Mouse (Mus musculus) hindbrain, embryonic 12.5 days (tissue): Measurements from ENCODE around the gene Meis1. TPM values are rescaled to one million over a fixed set of nuclear protein-coding genes. Genes with fewer than 3 reads are reported as not detected.

Experiments
- ATAC-seq: fragments of 200-750 bp; cut with Nextera tagmentation; 2 replicates; pipeline ENCODE4 v1.8.0; 2017; ENCODE audit warnings: moderate TSS enrichment; ENCODE audit not compliant: low FRiP score
- H3K27ac ChIP-seq: fragments of 300-500 bp; sonication (generic); 2 replicates; pipeline ENCODE4 v1.5.1; 2016; ENCODE audit warnings: mild to moderate bottlenecking
- H3K27me3 ChIP-seq: fragments of 300-500 bp; sonication (generic); 2 replicates; pipeline ENCODE4 v1.6.1; 2016; ENCODE audit warnings: mild to moderate bottlenecking
- H3K36me3 ChIP-seq: fragments of 300-500 bp; sonication (generic); 2 replicates; pipeline ENCODE4 v1.6.1; 2016; ENCODE audit warnings: mild to moderate bottlenecking
- H3K4me1 ChIP-seq: fragments of 300-500 bp; sonication (generic); 2 replicates; pipeline ENCODE4 v1.6.1; 2016
- H3K4me2 ChIP-seq: fragments of 300-500 bp; sonication (generic); replicated peaks from 2 replicates; pipeline ENCODE4 v1.6.1; 2016; ENCODE audit warnings: mild to moderate bottlenecking
- H3K4me3 ChIP-seq: fragments of 300-500 bp; sonication (generic); 2 replicates; pipeline ENCODE4 v1.5.1; 2016; ENCODE audit warnings: mild to moderate bottlenecking
- H3K9ac ChIP-seq: fragments of 300-500 bp; sonication (generic); 2 replicates; pipeline ENCODE4 v1.6.1; 2016; ENCODE audit warnings: mild to moderate bottlenecking, moderate library complexity
- H3K9me3 ChIP-seq: fragments of 300-500 bp; sonication (generic); replicated peaks from 2 replicates; pipeline ENCODE4 v1.6.1; 2016; ENCODE audit warnings: mild to moderate bottlenecking
- WGBS: fragments of 180-500 bp; shearing (Covaris S2); methylation state at CpG from one replicate; pipeline ENCODE4 v1.1.7; 2016; 5-methylcytosine and 5-hydroxymethylcytosine counted together
- polyA plus RNA-seq: library from polyadenylated mRNA; unstranded; fragments of >200 nt; fragmentation: Nextera tagmentation; extraction: Ambion mirVana; gene quantifications from 2 replicates; pipeline ENCODE4 v1.2.1, GENCODE M21; 2016

The Meis1 gene
- polyA plus RNA-seq, 1 experiment from 2014 or later, result 173 TPM

GRCm38 (mm10) chr11:18905431-18905830 lies 113.4 kb downstream of the Meis1 start:
- 92% methylated on average over 1 of the region's 1 CpGs for WGBS
- H3K27me3 ChIP-seq, result no peaks in the 10 kb centered on the region
- ATAC-seq, result no peak

DNA sequence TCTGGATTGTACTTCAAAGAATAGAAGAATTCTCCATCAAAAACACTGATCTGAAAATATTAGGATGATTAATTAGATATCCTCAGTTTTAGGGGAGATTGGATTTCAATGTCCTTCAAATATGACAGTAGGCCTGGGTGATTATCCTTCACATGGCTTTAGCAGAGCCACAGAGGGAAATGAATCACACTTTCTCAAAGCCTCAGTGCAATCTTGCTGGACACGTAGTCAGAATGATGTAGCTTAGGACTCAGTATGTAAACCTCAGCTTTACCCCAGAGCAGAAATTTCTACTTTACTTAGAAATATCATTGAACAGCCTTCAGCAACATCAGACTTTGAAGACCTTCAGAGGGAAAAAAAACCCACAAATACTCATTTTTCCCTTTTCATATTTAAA lies 113.9 kb downstream of the Meis1 start:
- H3K4me2 ChIP-seq, result no peak overlapping the region
- no peak for ATAC-seq
- no peaks in the 10 kb centered on the region for H3K9me3 ChIP-seq
- no peak overlapping the region for H3K4me3 ChIP-seq
- no peak overlapping the region for H3K9ac ChIP-seq
- H3K4me1 ChIP-seq, result 0 out of 2 replicates have a peak, but pooled peaks cover 5% of the 10 kb centered on the region
- WGBS, result 90% methylated on average over 1 of the region's 1 CpGs
- H3K36me3 ChIP-seq, result peaks cover 4% of the 10 kb centered on the region; the same call in 1 of the 2 replicates
- H3K27ac ChIP-seq, result no peak overlapping the region
- no peaks in the 10 kb centered on the region for H3K27me3 ChIP-seq

More at GRCm38 (mm10) chr11:18905431-18905830, 113.4 kb downstream of the Meis1 start:
- H3K27ac ChIP-seq, result no peak overlapping the region
- H3K4me2 ChIP-seq, result no peak overlapping the region
- H3K9ac ChIP-seq, result no peak overlapping the region
- H3K36me3 ChIP-seq, result peaks cover 4% of the 10 kb centered on the region; the same call in 1 of the 2 replicates
- H3K4me1 ChIP-seq, result 0 out of 2 replicates have a peak, but pooled peaks cover 5% of the 10 kb centered on the region
- no peak overlapping the region for H3K4me3 ChIP-seq
- no peaks in the 10 kb centered on the region for H3K9me3 ChIP-seq

DNA sequence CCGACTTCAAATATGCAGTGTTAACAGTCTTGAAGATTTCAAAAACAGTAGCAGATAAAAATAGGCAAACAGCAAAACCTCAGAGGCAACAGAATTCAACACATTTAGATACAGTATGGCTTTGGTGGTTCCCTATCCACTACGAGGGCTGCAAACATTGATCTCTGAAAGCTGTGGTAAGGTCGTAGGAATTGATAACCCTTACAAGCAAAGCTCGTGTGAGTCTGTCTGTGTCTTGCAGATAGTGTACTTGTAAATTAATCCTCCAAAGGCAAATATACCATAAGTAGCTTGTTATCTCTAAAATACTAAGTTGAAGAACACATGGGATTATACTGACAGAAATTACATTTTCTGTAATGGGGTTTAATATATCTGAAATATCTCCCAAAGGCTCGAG lies 114.5 kb downstream of the Meis1 start:
- WGBS, result 84% methylated on average over 5 of the region's 5 CpGs
- Histone ChIP-seq H3K4me2 (no peak overlapping the region), H3K4me1 (0 out of 2 replicates have a peak, but pooled peaks cover 5% of the 10 kb centered on the region), H3K9ac (no peak overlapping the region), H3K27me3 (no peaks in the 10 kb centered on the region), H3K27ac (no peak overlapping the region), H3K4me3 (no peak overlapping the region), H3K36me3 (peaks cover 4% of the 10 kb centered on the region; the same call in 1 of the 2 replicates), H3K9me3 (no peaks in the 10 kb centered on the region)
- no peak for ATAC-seq

DNA sequence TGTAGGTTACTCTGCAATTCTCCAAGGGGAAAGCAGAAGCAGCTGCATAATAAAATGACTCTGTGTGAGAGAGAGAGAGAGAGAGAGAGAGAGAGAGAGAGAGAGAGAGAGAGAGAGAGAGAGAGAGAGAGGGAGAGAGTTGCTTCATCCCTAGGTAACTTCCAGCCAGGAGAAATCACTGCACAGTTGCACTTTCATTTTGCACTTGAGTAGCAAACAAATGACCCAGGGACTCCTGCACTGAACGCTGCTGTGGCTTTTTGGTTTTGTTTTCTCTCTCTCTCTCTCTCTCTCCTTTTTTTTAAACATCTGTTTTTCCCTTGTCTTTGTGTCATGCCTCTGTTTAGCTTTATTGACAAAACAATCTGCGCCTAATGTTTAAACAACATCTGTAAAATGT lies 118.3 kb downstream of the Meis1 start:
- Histone ChIP-seq H3K4me2 (no peak overlapping the region), H3K27ac (no peak overlapping the region), H3K4me3 (no peak overlapping the region), H3K9me3 (no peaks in the 10 kb centered on the region), H3K9ac (no peak overlapping the region; the same call in 1 of the 2 replicates), H3K27me3 (no peaks in the 10 kb centered on the region), H3K4me1 (peaks cover 13% of the 10 kb centered on the region), H3K36me3 (peaks cover 3% of the 10 kb centered on the region; the same call in 1 of the 2 replicates)
- no peak for ATAC-seq
- 44% methylated on average over 2 of the region's 2 CpGs for WGBS

GRCm38 (mm10) chr11:18898862-18899261 lies 119.9 kb downstream of the Meis1 start:
- 67% methylated on average over 4 of the region's 4 CpGs for WGBS
- peaks cover 3% of the 10 kb centered on the region; the same call in 1 of the 2 replicates for H3K36me3 ChIP-seq
- H3K4me3 ChIP-seq, result no peak overlapping the region
- H3K9me3 ChIP-seq, result no peaks in the 10 kb centered on the region
- H3K4me2 ChIP-seq, result no peak overlapping the region
- H3K27ac ChIP-seq, result no peak overlapping the region
- H3K9ac ChIP-seq, result no peak overlapping the region
- ATAC-seq, result no peak
- H3K4me1 ChIP-seq, result peaks cover 13% of the 10 kb centered on the region
- no peaks in the 10 kb centered on the region for H3K27me3 ChIP-seq

GRCm38 (mm10) chr11:18897921-18898646 lies 120.7 kb downstream of the Meis1 start:
- Histone ChIP-seq H3K4me2 (no peak overlapping the region), H3K36me3 (peaks cover 8% of the 10 kb centered on the region), H3K27ac (peak overlapping the region; percentile 32; the same call in 1 of the 2 replicates), H3K27me3 (no peaks in the 10 kb centered on the region), H3K9me3 (no peaks in the 10 kb centered on the region), H3K9ac (no peak overlapping the region), H3K4me1 (peaks cover 13% of the 10 kb centered on the region), H3K4me3 (no peak overlapping the region)
- ATAC-seq, result no peak
- WGBS, result 53% methylated on average over 7 of the region's 7 CpGs

- Histone ChIP-seq H3K9ac (no peak overlapping the region), H3K4me1 (peaks cover 13% of the 10 kb centered on the region), H3K27me3 (no peaks in the 10 kb centered on the region), H3K4me2 (no peak overlapping the region), H3K4me3 (no peak overlapping the region), H3K9me3 (no peaks in the 10 kb centered on the region), H3K27ac (no peak overlapping the region), H3K36me3 (peaks cover 8% of the 10 kb centered on the region)
- WGBS, result 89% methylated on average over 2 of the region's 2 CpGs
- ATAC-seq, result no peak
These were observed 121.5 kb downstream of the Meis1 start for GRCm38 (mm10) chr11:18897250-18897649.

- Histone ChIP-seq H3K4me1 (no peaks in the 10 kb centered on the region), H3K4me2 (no peak overlapping the region), H3K9ac (no peak overlapping the region), H3K27ac (no peak overlapping the region), H3K27me3 (no peaks in the 10 kb centered on the region), H3K9me3 (no peaks in the 10 kb centered on the region), H3K4me3 (no peak overlapping the region), H3K36me3 (peaks cover 13% of the 10 kb centered on the region)
- 53% methylated on average over 2 of the region's 2 CpGs for WGBS
- no peak for ATAC-seq
These were observed 126.3 kb downstream of the Meis1 start for GRCm38 (mm10) chr11:18892470-18892869.

DNA sequence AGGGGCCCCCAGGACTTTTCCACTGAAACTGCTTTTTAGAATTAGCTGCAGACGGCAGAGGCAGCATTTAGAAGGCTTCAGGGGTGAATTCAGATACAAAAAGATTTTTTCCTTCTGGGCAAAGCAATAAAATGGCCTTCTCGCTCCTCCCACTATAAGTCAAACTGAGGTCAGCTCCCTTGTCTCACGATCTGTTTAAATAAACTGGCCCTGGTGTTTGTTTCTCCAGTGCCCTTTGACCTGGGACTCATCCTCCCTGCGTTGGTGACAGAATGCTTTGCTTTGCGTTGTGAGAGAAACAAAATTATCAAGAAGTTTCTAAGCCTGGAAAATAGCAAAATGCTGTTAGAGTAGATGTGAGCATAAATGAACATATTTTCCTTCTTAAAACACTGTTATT lies 129.6 kb downstream of the Meis1 start:
- ATAC-seq, result no peak
- WGBS, result 9% methylated on average over 5 of the region's 5 CpGs
- H3K27ac ChIP-seq, result no peak overlapping the region

DNA sequence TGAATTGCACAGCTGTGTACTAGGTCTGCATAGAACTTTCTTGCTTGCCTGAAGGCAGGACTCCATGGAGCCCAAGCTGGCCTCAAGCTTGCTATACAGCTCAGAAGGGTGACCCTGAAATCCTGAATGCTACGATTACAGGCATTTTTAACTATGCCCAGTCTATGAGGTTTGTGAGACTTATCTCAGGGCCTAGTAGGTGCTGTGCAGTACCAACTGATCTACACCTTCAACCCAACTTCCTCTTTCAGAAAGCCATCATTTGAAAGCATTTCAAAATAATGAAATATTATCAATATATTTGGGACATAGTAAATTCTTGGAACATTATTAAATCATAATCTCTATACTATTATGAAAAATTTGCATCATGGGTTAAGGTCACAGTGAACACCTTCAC lies 130.1 kb downstream of the Meis1 start:
- ATAC-seq, result no peak
- no peak overlapping the region for H3K4me3 ChIP-seq
- no peak overlapping the region for H3K9ac ChIP-seq
- peaks cover 23% of the 10 kb centered on the region for H3K4me1 ChIP-seq
- no peak overlapping the region for H3K27ac ChIP-seq
- H3K36me3 ChIP-seq, result peaks cover 10% of the 10 kb centered on the region
- H3K9me3 ChIP-seq, result no peaks in the 10 kb centered on the region
- H3K4me2 ChIP-seq, result no peak overlapping the region
- no peaks in the 10 kb centered on the region for H3K27me3 ChIP-seq
- WGBS, result 74% methylated on average over 1 of the region's 1 CpGs

More for the DNA sequence above, 129.6 kb downstream of the Meis1 start:
- H3K4me2 ChIP-seq, result no peak overlapping the region
- H3K27me3 ChIP-seq, result no peaks in the 10 kb centered on the region
- no peak overlapping the region for H3K4me3 ChIP-seq
- H3K9me3 ChIP-seq, result no peaks in the 10 kb centered on the region
- H3K4me1 ChIP-seq, result peaks cover 19% of the 10 kb centered on the region
- H3K36me3 ChIP-seq, result peaks cover 10% of the 10 kb centered on the region
- no peak overlapping the region for H3K9ac ChIP-seq

- 0 out of 2 replicates have a peak, but pooled peaks cover 4% of the 10 kb centered on the region for H3K36me3 ChIP-seq
- no peaks in the 10 kb centered on the region for H3K9me3 ChIP-seq
- H3K4me2 ChIP-seq, result peak overlapping the region; percentile 19
- H3K9ac ChIP-seq, result no peak overlapping the region
- peaks cover 48% of the 10 kb centered on the region for H3K4me1 ChIP-seq
- H3K27me3 ChIP-seq, result no peaks in the 10 kb centered on the region
- H3K27ac ChIP-seq, result peak overlapping the region; percentile 93
- 5% methylated on average over 9 of the region's 9 CpGs for whole genome bisulfite sequencing
- no peak overlapping the region for H3K4me3 ChIP-seq
- 0 out of 2 replicates have a peak, but pooled peaks have one; percentile 7 for ATAC-seq
These were observed 133.0 kb downstream of the Meis1 start for GRCm38 (mm10) chr11:18885729-18886325.

GRCm38 (mm10) chr11:18885036-18885728 lies 133.6 kb downstream of the Meis1 start:
- H3K36me3 ChIP-seq, result no peaks in the 10 kb centered on the region
- no peaks in the 10 kb centered on the region for H3K9me3 ChIP-seq
- H3K4me3 ChIP-seq, result no peak overlapping the region
- 28% methylated on average over 6 of the region's 6 CpGs for WGBS
- H3K9ac ChIP-seq, result no peak overlapping the region
- H3K27me3 ChIP-seq, result no peaks in the 10 kb centered on the region
- H3K4me1 ChIP-seq, result peaks cover 51% of the 10 kb centered on the region
- ATAC-seq, result 0 out of 2 replicates have a peak, but pooled peaks have one; percentile 6
- peak overlapping the region; percentile 19 for H3K4me2 ChIP-seq
- H3K27ac ChIP-seq, result peak overlapping the region; percentile 93
